Mouse (Mus musculus) ovary, adult 10 weeks (tissue): Measurements from ENCODE around the gene Klk15. TPM values are rescaled to one million over a fixed set of nuclear protein-coding genes. Genes with fewer than 3 reads are reported as not detected.

Experiments
- polyA plus RNA-seq: library from polyadenylated mRNA; stranded (reverse); fragments of 350-450 nt; fragmentation: Illumina TruSeq; extraction: RNeasy Lipid Tissue Mini Kit (QIAGEN cat#74804); gene quantifications from one replicate; pipeline ENCODE4 v1.2.3, GENCODE M21; 2014

Klk15 gene
- not detected for polyA plus RNA-seq

DNA sequence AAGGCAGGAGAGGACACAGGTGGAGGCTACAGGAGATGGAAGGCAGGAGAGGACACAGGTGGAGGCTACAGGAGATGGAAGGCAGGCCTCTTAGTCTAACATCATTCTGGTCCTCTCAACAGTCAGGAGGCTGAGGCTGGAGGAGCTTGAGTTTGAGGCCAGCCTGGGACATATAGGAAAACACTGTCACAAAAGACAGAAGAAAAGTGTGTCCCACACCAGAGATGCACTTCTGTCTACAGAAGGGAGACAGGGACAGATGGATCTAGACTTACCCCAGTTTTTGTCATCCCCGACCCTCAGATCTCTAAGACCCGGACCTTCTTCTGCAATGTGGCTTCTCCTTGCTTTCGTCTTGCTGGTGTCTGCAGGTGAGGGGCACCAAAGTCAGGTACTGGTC is at the start of gene Klk15:
Gene Klk15 (plus strand): TSS at position 301 of the 400 bp plus-strand sequence.

DNA sequence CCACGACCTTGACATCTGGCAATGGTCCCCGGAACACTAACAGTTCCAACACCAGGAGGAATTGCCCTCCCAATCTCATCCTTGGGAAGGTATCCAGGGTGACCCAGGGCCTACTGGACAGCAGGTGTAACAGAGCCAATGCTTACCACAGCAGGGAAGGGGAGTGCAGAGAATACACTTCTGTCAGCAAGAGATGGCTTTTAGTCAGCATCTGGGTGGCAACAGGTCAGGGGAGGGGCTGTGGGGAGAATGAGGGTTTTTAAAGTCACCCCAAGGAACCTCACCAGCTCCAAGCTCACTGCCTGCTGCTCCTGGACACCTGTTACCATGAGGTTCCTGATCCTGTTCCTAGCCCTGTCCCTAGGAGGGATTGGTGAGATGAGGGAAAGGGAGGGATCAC is 16.8 kb downstream of the Klk15 start, which contains the start of gene Klk1b8:
Gene Klk1b8 (plus strand): TSS at position 301 of the 400 bp plus-strand sequence.

DNA sequence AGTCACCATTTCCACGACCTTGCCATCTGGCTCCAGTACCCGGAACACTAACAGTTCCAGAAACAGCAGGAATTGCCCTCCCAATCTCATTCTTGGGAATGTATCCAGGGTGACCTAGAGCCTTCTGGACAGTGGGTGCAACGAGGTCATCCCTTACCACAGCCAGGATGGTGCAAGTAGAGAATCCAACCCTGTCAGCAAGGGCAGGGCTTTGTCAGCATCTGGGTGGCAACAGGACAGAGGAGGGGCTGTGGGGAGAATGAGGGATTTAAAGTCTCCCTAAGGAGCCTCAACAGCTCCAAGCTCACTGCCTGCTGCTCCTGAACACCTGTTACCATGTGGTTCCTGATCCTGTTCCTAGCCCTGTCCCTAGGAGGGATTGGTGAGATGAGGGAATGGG is 32.9 kb downstream of the Klk15 start, which contains the start of gene Klk1b1:
Gene Klk1b1 (plus strand): TSS at position 301 of the 400 bp plus-strand sequence.

DNA sequence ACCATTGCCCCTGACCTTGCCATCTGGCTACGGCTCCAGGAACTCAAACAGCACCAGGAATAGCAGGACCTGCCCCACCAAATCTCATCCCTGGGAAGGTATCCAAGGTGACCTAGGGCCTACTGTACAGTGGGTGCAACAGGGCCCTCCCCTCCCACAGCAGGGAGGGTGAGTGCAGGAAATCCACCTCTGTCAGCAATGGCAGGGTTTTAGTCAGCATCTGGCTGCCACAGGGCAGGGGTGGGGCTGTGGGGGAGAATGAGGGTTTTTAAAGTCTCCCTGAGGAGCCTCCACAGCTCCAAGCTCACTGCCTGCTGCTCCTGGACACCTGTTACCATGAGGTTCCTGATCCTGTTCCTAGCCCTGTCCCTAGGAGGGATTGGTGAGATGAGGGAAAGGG is 42.2 kb downstream of the Klk15 start, which contains the start of gene Klk1b9:
Gene Klk1b9 (plus strand): TSS at position 301 of the 400 bp plus-strand sequence.

Other genes with a start within 250 kb of the Klk15 start
- gene Klk14, start 243.3 kb upstream of the Klk15 start, polyA plus RNA-seq = not detected
- not detected for gene Klk13, start 221.2 kb upstream of the Klk15 start, polyA plus RNA-seq
- not detected for gene Klk12, start 164.8 kb upstream of the Klk15 start, polyA plus RNA-seq
- gene Klk11, start 159.1 kb upstream of the Klk15 start, polyA plus RNA-seq = 0.48 TPM
- gene Klk10, start 152.7 kb upstream of the Klk15 start, polyA plus RNA-seq = not detected
- not detected for gene Klk9, start 141.8 kb upstream of the Klk15 start, polyA plus RNA-seq
- not detected for gene Klk8, start 136.2 kb upstream of the Klk15 start, polyA plus RNA-seq
- not detected for gene Klk7, start 122.4 kb upstream of the Klk15 start, polyA plus RNA-seq
- not detected for gene Klk6, start 109.2 kb upstream of the Klk15 start, polyA plus RNA-seq
- gene Klk5, start 91.8 kb upstream of the Klk15 start, polyA plus RNA-seq = not detected
- gene Klk4, start 52.6 kb upstream of the Klk15 start, polyA plus RNA-seq = not detected
- not detected for gene Klk1b8, start 16.9 kb downstream of the Klk15 start, polyA plus RNA-seq
- not detected for gene Klk1b1, start 33.0 kb downstream of the Klk15 start, polyA plus RNA-seq
- gene Klk1b9, start 42.3 kb downstream of the Klk15 start, polyA plus RNA-seq = not detected
- gene Klk1b11, start 62.1 kb downstream of the Klk15 start, polyA plus RNA-seq = not detected
- not detected for gene Klk1b26, start 78.4 kb downstream of the Klk15 start, polyA plus RNA-seq
- not detected for gene Klk1b27, start 118.5 kb downstream of the Klk15 start, polyA plus RNA-seq
- gene Klk1b21, start 168.6 kb downstream of the Klk15 start, polyA plus RNA-seq = 0.60 TPM
- not detected for gene Klk1b22, start 178.9 kb downstream of the Klk15 start, polyA plus RNA-seq
- gene Klk1b16, start 203.0 kb downstream of the Klk15 start, polyA plus RNA-seq = not detected